Mouse (Mus musculus) hindbrain, embryonic 11.5 days (tissue): ENCODE measurements around the gene Des. TPM values are rescaled to one million over a fixed set of nuclear protein-coding genes. Genes with fewer than 3 reads are reported as not detected.

Experiments used
- ATAC-seq: fragments of 200-750 bp; cut with Nextera tagmentation; 2 replicates; pipeline ENCODE4 v1.8.0; 2017; ENCODE audit warnings: mild to moderate bottlenecking, moderate TSS enrichment, moderate library complexity; ENCODE audit not compliant: low FRiP score
- DNase-seq: peaks from one replicate; pipeline ENCODE4 v3.0.0-alpha.2; 2015; ENCODE audit warnings: low spot score
- H3K27ac ChIP-seq: fragments of 300-500 bp; sonication (generic); 2 replicates; pipeline ENCODE4 v1.5.1; 2014; ENCODE audit warnings: mild to moderate bottlenecking, low read depth, low read length
- H3K27me3 ChIP-seq: fragments of 300-500 bp; sonication (generic); 2 replicates; pipeline ENCODE4 v1.6.1; 2014; ENCODE audit warnings: mild to moderate bottlenecking, low read length, moderate library complexity, mixed read lengths; ENCODE audit not compliant: control insufficient read depth, insufficient read depth
- H3K36me3 ChIP-seq: fragments of 300-500 bp; sonication (generic); 2 replicates; pipeline ENCODE4 v1.6.1; 2014; ENCODE audit warnings: mild to moderate bottlenecking, low read length, moderate library complexity, mixed read lengths; ENCODE audit not compliant: control insufficient read depth, insufficient read depth
- H3K4me1 ChIP-seq: fragments of 300-500 bp; sonication (generic); replicated peaks from 2 replicates; pipeline ENCODE4 v1.6.1; 2014; ENCODE audit warnings: low read length, mixed read lengths; ENCODE audit not compliant: control insufficient read depth, insufficient read depth
- H3K4me2 ChIP-seq: fragments of 300-500 bp; sonication (generic); replicated peaks from 2 replicates; pipeline ENCODE4 v1.6.1; 2014; ENCODE audit warnings: mild to moderate bottlenecking, low read depth, low read length
- H3K4me3 ChIP-seq: fragments of 300-500 bp; sonication (generic); 2 replicates; pipeline ENCODE4 v1.5.1; 2014; ENCODE audit warnings: low read depth, low read length
- H3K9ac ChIP-seq: fragments of 300-500 bp; sonication (generic); 2 replicates; pipeline ENCODE4 v1.6.1; 2014; ENCODE audit warnings: low read depth, low read length
- H3K9me3 ChIP-seq: fragments of 300-500 bp; sonication (generic); 2 replicates; pipeline ENCODE4 v1.6.1; 2016; ENCODE audit warnings: low read length; ENCODE audit not compliant: control insufficient read depth
- WGBS: fragments of 180-500 bp; shearing (Covaris S2); extraction: QIAGEN DNeasy Blood & Tissue Kit; methylation state at CpG from one replicate; pipeline ENCODE4 v1.1.7; 2014; 5-methylcytosine and 5-hydroxymethylcytosine counted together
- polyA plus RNA-seq: library from polyadenylated mRNA; unstranded; fragments of >200 nt; fragmentation: Nextera tagmentation; extraction: Ambion mirVana; gene quantifications from 2 replicates; pipeline ENCODE4 v1.2.1, GENCODE M21; 2014

Des gene
- polyA plus RNA-seq, 1 experiment from 2014 or later: 2.1 TPM

DNA sequence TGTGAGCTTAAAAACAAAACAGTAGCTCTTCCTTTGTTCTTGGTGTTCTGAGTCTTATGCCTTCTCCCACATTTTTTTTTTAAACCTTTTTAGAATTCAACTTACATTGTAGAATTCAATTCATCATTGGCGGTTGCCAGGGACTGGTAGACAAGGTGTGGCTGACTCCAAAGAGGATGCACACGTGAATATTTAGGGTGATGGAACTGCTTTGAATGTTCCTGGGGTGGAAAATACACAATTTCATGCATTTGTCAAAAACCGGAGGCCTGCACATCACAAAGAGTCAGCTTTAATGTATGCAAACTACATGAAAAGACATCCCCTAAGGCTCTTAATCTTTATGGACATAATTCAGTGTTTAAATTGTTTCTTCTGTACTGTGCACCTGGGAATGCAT, 13.1 kb downstream of the Des start:
- no peak overlapping the region for H3K27ac ChIP-seq
- no peaks in the 10 kb centered on the region for H3K9me3 ChIP-seq
- no peak for DNase-seq
- 61% methylated on average over 3 of the region's 3 CpGs for WGBS
- no peaks in the 10 kb centered on the region for H3K36me3 ChIP-seq
- no peak overlapping the region for H3K9ac ChIP-seq
- H3K27me3 ChIP-seq: peaks cover 16% of the 10 kb centered on the region
- no peak for ATAC-seq
- H3K4me1 ChIP-seq: peaks cover 8% of the 10 kb centered on the region
- no peak overlapping the region for H3K4me3 ChIP-seq
- no peak overlapping the region for H3K4me2 ChIP-seq

DNA sequence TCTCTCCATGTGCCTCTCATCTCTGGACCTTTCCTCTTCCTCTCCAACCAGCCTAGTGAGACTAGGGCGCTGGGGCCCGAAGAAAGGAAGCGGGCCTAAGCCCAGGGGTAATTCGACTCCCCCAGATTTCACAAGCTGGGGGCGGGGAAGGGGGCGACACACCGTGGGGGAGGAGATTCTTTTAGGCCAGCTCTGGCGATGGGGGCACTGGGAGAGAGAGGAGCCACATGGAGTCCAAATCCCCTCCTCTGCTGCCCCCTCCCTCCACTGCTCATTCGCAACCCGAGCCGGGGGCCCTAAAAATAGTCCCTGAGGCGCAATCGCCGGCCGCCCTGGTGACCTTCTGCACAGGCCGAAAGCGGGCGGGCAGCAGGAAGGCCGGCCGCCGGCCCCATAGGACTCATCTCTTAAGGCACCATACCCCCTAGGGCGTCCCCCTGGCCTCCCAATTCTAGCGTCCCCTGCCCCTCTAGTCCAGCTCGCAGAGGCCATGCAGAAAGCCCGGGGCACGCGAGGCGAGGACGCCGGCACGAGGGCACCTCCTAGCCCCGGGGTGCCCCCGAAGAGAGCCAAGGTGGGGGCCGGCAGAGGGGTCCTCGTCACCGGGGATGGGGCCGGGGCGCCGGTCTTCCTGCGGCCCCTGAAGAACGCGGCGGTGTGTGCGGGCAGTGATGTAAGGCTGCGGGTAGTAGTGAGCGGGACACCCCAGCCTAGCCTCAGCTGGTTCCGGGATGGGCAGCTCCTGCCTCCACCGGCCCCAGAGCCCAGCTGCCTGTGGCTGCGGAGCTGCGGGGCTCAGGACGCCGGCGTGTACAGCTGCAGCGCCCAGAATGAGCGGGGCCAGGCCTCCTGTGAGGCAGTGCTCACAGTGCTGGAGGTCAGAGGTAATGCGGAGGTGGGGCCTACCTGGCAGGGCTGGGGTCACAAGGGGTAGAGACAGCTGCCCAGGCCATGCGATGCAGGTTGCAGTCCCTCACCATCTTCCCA, 15.1 kb downstream of the Des start, which contains the start of gene Speg:
TSS of gene Speg (plus strand) at position 348 of the 987 bp plus-strand sequence.
- Histone ChIP-seq H3K27me3 (peaks cover 16% of the 10 kb centered on the region), H3K9me3 (no peaks in the 10 kb centered on the region), H3K36me3 (no peaks in the 10 kb centered on the region), H3K4me1 (peaks cover 5% of the 10 kb centered on the region), H3K27ac (no peak within 1 kb of the TSS), H3K9ac (peak within 1 kb of the TSS; percentile 45; the same call in 1 of the 2 replicates), H3K4me3 (peak within 1 kb of the TSS; percentile 21), H3K4me2 (peak within 1 kb of the TSS; percentile 46)
- WGBS: 7% methylated on average over 48 of the region's 57 CpGs
- peak; percentile 59; the same call in 1 of the 2 replicates for ATAC-seq
- no peak for DNase-seq

DNA sequence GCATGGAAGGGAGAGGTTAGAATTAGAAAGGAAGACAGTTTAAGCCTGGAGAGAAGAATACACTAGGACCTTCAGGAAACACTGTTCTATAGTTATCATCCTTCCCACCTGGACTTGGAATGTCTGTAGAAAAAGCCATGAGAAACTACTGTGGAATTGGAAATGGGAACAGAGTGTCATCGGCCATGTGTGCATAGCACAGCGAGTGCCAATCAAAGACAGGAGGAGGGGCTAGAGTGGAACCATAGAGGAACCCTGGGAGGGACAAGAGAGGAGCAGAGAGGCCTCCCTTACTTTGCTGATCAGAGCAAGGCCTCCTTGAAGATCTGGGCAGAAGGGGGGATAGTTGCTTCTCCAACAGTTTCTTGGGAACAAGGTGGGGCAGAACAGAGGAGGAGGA, 19.1 kb downstream of the Des start:
- H3K4me1 ChIP-seq: peaks cover 14% of the 10 kb centered on the region
- no peaks in the 10 kb centered on the region for H3K9me3 ChIP-seq
- WGBS: 76% methylated on average over 2 of the region's 2 CpGs
- no peak for DNase-seq
- H3K36me3 ChIP-seq: no peaks in the 10 kb centered on the region
- H3K27me3 ChIP-seq: peaks cover 18% of the 10 kb centered on the region
- H3K4me3 ChIP-seq: no peak overlapping the region
- H3K27ac ChIP-seq: no peak overlapping the region
- no peak overlapping the region for H3K4me2 ChIP-seq
- no peak overlapping the region for H3K9ac ChIP-seq
- no peak for ATAC-seq

DNA sequence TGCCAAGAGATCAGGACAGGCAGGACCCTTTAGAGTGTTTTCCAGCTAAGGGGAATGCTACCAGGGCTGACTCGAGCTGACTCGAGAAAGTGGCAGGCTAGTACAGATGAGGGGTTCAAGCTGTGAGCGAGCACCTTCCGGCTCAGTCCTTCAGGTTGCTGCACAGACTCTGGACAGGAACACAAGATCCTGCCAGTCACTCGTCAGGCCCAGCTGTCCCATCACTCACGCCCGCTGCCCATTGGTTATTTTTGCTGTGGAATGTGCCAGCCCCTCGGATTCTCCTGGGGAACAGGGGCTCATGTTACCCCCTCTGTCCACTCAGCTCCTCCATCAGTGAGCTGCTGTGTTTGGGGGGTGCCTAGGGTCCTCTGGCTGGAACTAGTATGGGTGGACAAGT, 19.8 kb downstream of the Des start:
- no peak overlapping the region for H3K4me3 ChIP-seq
- DNase-seq (no peak), ATAC-seq (no peak)
- no peaks in the 10 kb centered on the region for H3K36me3 ChIP-seq
- no peaks in the 10 kb centered on the region for H3K9me3 ChIP-seq
- peaks cover 11% of the 10 kb centered on the region for H3K27me3 ChIP-seq
- peaks cover 14% of the 10 kb centered on the region for H3K4me1 ChIP-seq
- H3K4me2 ChIP-seq: no peak overlapping the region
- H3K9ac ChIP-seq: no peak overlapping the region
- 61% methylated on average over 8 of the region's 8 CpGs for WGBS
- no peak overlapping the region for H3K27ac ChIP-seq

DNA sequence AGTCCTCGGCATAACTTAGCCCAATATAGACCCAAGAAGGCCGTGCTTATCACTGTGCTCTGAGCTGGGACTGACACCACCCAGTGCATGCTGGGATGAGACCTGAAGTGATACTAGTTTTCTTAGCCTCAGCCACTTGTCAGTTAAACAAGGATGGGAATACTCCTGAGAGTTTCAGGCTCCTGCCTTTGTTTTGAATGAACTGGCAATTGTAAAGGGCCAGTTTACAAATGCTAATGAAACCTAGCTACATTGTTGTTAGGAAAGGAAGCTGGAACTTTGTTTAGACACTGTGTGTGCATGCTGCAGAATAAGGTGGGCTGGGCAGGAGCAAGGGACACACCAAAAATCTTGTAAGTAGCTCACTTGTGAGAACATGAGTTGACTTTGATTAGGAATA, 20.8 kb downstream of the Des start:
- no peak overlapping the region; the same call in 1 of the 2 replicates for H3K9ac ChIP-seq
- no peaks in the 10 kb centered on the region for H3K36me3 ChIP-seq
- H3K27ac ChIP-seq: no peak overlapping the region
- H3K9me3 ChIP-seq: no peaks in the 10 kb centered on the region
- H3K4me1 ChIP-seq: peaks cover 9% of the 10 kb centered on the region; the same call in 1 of the 2 replicates
- WGBS: 30% methylated on average over 2 of the region's 2 CpGs
- no peak for ATAC-seq
- H3K27me3 ChIP-seq: peaks cover 2% of the 10 kb centered on the region; the same call in 1 of the 2 replicates
- no peak for DNase-seq
- H3K4me2 ChIP-seq: no peak overlapping the region
- H3K4me3 ChIP-seq: no peak overlapping the region

DNA sequence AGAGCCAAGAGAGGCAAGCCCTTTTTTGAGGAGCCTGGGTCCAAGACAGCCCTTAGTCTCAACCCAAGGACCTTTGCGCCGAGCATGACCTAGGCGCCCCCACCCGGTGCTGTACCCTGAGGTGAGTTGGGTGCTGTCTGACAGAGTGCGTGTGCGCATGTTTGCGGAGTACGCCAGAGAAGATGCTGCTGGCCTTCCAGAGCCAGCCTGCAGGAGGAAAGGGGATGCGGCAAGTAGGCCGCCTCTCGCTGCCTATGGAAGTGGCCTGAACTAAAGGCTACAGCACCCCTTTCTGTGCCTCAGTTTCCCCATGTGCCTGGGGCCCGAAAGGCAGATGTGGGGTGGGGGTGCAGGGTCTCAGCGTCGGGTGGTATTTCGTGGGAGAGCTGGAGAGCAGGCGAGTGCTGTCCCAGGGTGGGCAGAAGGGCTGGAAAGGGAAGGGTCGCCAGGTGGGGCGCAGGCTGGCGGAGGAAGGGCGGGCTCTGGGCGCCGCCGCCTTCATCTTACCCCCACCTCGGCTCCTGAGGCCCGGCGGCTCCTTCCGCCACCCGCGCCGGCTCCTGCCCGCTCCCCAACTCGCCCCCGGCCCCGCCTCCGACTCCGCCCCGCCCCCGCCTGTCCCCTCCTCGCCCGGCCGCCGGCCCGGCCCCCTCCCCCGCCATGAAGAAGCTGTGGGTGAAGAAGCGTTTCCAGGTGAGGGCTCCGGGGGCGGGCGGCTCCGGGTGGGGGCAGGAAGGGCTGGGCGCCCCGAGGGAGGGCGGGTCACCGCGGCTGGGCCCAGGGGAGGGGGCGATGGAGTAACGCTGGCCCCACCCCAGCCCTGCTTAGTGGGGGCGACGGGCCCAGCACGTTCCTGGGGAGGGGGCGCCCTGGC, 21.6 kb downstream of the Des start:
- peak overlapping the region; percentile 77 for H3K4me3 ChIP-seq
- no peaks in the 10 kb centered on the region for H3K9me3 ChIP-seq
- 2% methylated on average over 28 of the region's 60 CpGs for WGBS
- peaks cover 4% of the 10 kb centered on the region for H3K27me3 ChIP-seq
- DNase-seq (peak; percentile 63), ATAC-seq (peak; percentile 58)
- no peaks in the 10 kb centered on the region for H3K36me3 ChIP-seq
- peak overlapping the region; percentile 85 for H3K27ac ChIP-seq
- H3K9ac ChIP-seq: peak overlapping the region; percentile 80
- H3K4me2 ChIP-seq: peak overlapping the region; percentile 100
- peaks cover 9% of the 10 kb centered on the region; the same call in 1 of the 2 replicates for H3K4me1 ChIP-seq

DNA sequence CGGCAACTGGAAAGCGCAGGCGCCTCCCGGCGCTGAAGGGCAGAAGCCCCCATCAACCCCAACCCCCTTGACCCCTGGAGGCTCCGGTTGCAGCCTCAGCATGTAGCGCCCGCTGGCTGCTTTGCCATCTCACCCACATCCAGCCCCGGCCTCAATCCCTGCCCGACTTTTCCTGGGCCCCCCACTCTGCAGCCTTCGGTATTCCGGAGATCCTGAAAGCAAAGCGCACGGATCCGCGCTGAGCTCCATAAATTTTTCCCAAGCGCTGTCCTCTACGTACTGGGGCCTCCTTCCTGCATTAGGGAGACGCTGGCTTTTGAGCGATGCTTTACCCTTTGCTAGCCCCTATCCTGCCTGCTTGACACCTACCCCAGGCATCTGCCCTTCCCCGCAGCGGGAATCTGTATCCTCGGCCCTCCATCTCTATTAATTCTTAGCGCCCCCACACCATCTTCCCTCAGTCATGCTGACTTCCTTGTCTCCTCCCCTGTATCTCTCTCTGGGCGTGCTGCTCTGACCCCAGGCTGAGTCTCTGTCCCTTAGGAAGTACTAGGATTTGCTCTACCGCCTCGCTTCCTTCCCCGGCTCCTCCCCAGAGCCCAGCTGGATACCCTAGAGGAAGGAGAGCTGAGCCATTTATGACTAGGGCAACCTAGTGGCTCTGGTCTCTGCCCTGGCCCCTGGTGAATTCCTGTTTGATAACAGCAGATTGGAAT, 22.4 kb downstream of the Des start:
- ATAC-seq: peak; percentile 33
- Histone ChIP-seq H3K36me3 (no peaks in the 10 kb centered on the region), H3K9me3 (no peaks in the 10 kb centered on the region), H3K9ac (peak overlapping the region; percentile 80), H3K4me3 (peak overlapping the region; percentile 77), H3K4me2 (peak overlapping the region; percentile 100), H3K27ac (peak overlapping the region; percentile 85), H3K4me1 (peaks cover 10% of the 10 kb centered on the region; the same call in 1 of the 2 replicates), H3K27me3 (peaks cover 12% of the 10 kb centered on the region)
- 0% methylated on average over 27 of the region's 28 CpGs for WGBS
- peak; percentile 52 for DNase-seq
